Mouse (Mus musculus) neural tube, embryonic 13.5 days (tissue): ENCODE data around the gene Ipo5. TPM values are rescaled to one million over a fixed set of nuclear protein-coding genes. Genes with fewer than 3 reads are reported as not detected.

ENCODE experiments used
- ATAC-seq: fragments of 200-750 bp; cut with Nextera tagmentation; 2 replicates; pipeline ENCODE4 v1.8.0; 2017; ENCODE audit warnings: low read depth, mild to moderate bottlenecking, moderate TSS enrichment, moderate library complexity
- H3K27ac ChIP-seq: fragments of 300-500 bp; sonication (generic); replicated peaks from 2 replicates; pipeline ENCODE4 v1.5.1; 2015; ENCODE audit warnings: moderate library complexity, mild to moderate bottlenecking, inconsistent platforms
- H3K27me3 ChIP-seq: fragments of 300-500 bp; sonication (generic); 2 replicates; pipeline ENCODE4 v1.6.1; 2015; ENCODE audit warnings: mild to moderate bottlenecking, inconsistent platforms
- H3K36me3 ChIP-seq: fragments of 300-500 bp; sonication (generic); 2 replicates; pipeline ENCODE4 v1.6.1; 2015; ENCODE audit warnings: mild to moderate bottlenecking, inconsistent platforms
- H3K4me1 ChIP-seq: fragments of 300-500 bp; sonication (generic); replicated peaks from 2 replicates; pipeline ENCODE4 v1.6.1; 2015; ENCODE audit warnings: inconsistent platforms
- H3K4me2 ChIP-seq: fragments of 300-500 bp; sonication (generic); 2 replicates; pipeline ENCODE4 v1.6.1; 2015; ENCODE audit warnings: inconsistent platforms, mild to moderate bottlenecking, moderate library complexity
- H3K4me3 ChIP-seq: fragments of 300-500 bp; sonication (generic); 2 replicates; pipeline ENCODE4 v1.5.1; 2015; ENCODE audit warnings: mild to moderate bottlenecking, inconsistent platforms
- H3K9ac ChIP-seq: fragments of 300-500 bp; sonication (generic); 2 replicates; pipeline ENCODE4 v1.6.1; 2015; ENCODE audit warnings: moderate library complexity, mild to moderate bottlenecking, inconsistent platforms
- H3K9me3 ChIP-seq: fragments of 300-500 bp; sonication (generic); 2 replicates; pipeline ENCODE4 v1.6.1; 2016; ENCODE audit warnings: inconsistent platforms
- WGBS: fragments of 180-500 bp; shearing (Covaris S2); methylation state at CpG from one replicate; pipeline ENCODE4 v1.1.7; 2015; 5-methylcytosine and 5-hydroxymethylcytosine counted together
- polyA plus RNA-seq: library from polyadenylated mRNA; unstranded; fragments of >200 nt; fragmentation: Nextera tagmentation; extraction: Ambion mirVana; gene quantifications from 2 replicates; pipeline ENCODE4 v1.2.1, GENCODE M21; 2015

Gene Ipo5
- polyA plus RNA-seq, 1 experiment from 2014 or later = 56.5 TPM

- peaks cover 91% of the 10 kb centered on the region for H3K36me3 ChIP-seq
- H3K9me3 ChIP-seq = no peaks in the 10 kb centered on the region
- no peak for ATAC-seq
- no peak overlapping the region for H3K27ac ChIP-seq
- 95% methylated on average over 14 of the region's 14 CpGs for WGBS
- H3K4me3 ChIP-seq = no peak overlapping the region
- no peak overlapping the region for H3K9ac ChIP-seq
- no peak overlapping the region for H3K4me2 ChIP-seq
- no peaks in the 10 kb centered on the region for H3K4me1 ChIP-seq
- no peaks in the 10 kb centered on the region for H3K27me3 ChIP-seq
Observed at GRCm38 (mm10) chr14:120925731-120926585, 14.9 kb downstream of the Ipo5 start.

- 88% methylated on average over 4 of the region's 4 CpGs for WGBS
- H3K9ac ChIP-seq = no peak overlapping the region
- no peaks in the 10 kb centered on the region for H3K9me3 ChIP-seq
- no peaks in the 10 kb centered on the region for H3K4me1 ChIP-seq
- no peak for ATAC-seq
- no peaks in the 10 kb centered on the region for H3K27me3 ChIP-seq
- peaks cover 82% of the 10 kb centered on the region for H3K36me3 ChIP-seq
- no peak overlapping the region for H3K4me3 ChIP-seq
- no peak overlapping the region for H3K27ac ChIP-seq
- no peak overlapping the region for H3K4me2 ChIP-seq
Observed at GRCm38 (mm10) chr14:120931236-120931635, 20.2 kb downstream of the Ipo5 start.

- no peaks in the 10 kb centered on the region for H3K9me3 ChIP-seq
- H3K27me3 ChIP-seq = no peaks in the 10 kb centered on the region
- no peak overlapping the region for H3K27ac ChIP-seq
- no peak for ATAC-seq
- H3K4me3 ChIP-seq = no peak overlapping the region
- no peaks in the 10 kb centered on the region for H3K4me1 ChIP-seq
- H3K9ac ChIP-seq = no peak overlapping the region
- WGBS = 96% methylated on average over 8 of the region's 8 CpGs
- H3K36me3 ChIP-seq = peaks cover 82% of the 10 kb centered on the region
- no peak overlapping the region for H3K4me2 ChIP-seq
Observed at GRCm38 (mm10) chr14:120933624-120934023, 22.6 kb downstream of the Ipo5 start.

GRCm38 (mm10) chr14:120937102-120937501 lies 26.1 kb downstream of the Ipo5 start:
- WGBS = 86% methylated on average over 1 of the region's 1 CpGs
- H3K4me1 ChIP-seq = no peaks in the 10 kb centered on the region
- no peak overlapping the region for H3K27ac ChIP-seq

GRCm38 (mm10) chr14:120942803-120943202 lies 31.8 kb downstream of the Ipo5 start:
- Histone ChIP-seq H3K27me3 (no peaks in the 10 kb centered on the region), H3K4me2 (no peak overlapping the region), H3K4me3 (no peak overlapping the region), H3K27ac (no peak overlapping the region), H3K4me1 (no peaks in the 10 kb centered on the region), H3K9me3 (no peaks in the 10 kb centered on the region), H3K36me3 (peaks cover 93% of the 10 kb centered on the region), H3K9ac (no peak overlapping the region)
- no peak for ATAC-seq
- 89% methylated on average over 9 of the region's 9 CpGs for WGBS

More at GRCm38 (mm10) chr14:120937102-120937501, 26.1 kb downstream of the Ipo5 start:
- Histone ChIP-seq H3K27me3 (no peaks in the 10 kb centered on the region), H3K36me3 (peaks cover 92% of the 10 kb centered on the region), H3K9me3 (no peaks in the 10 kb centered on the region), H3K4me3 (no peak overlapping the region), H3K4me2 (no peak overlapping the region), H3K9ac (no peak overlapping the region)
- no peak for ATAC-seq

GRCm38 (mm10) chr14:120945146-120945545 lies 34.1 kb downstream of the Ipo5 start:
- Histone ChIP-seq H3K9ac (no peak overlapping the region), H3K4me3 (no peak overlapping the region), H3K36me3 (peaks cover 92% of the 10 kb centered on the region), H3K27me3 (no peaks in the 10 kb centered on the region), H3K9me3 (peaks cover 7% of the 10 kb centered on the region; the same call in 1 of the 2 replicates), H3K4me2 (no peak overlapping the region), H3K27ac (no peak overlapping the region), H3K4me1 (no peaks in the 10 kb centered on the region)
- ATAC-seq = no peak
- WGBS = 79% methylated on average over 7 of the region's 7 CpGs

- 52% methylated on average over 8 of the region's 8 CpGs for whole genome bisulfite sequencing
- H3K4me2 ChIP-seq = no peak overlapping the region
- no peaks in the 10 kb centered on the region for H3K4me1 ChIP-seq
- no peak overlapping the region for H3K9ac ChIP-seq
- H3K36me3 ChIP-seq = peaks cover 73% of the 10 kb centered on the region
- no peak overlapping the region for H3K4me3 ChIP-seq
- H3K27me3 ChIP-seq = no peaks in the 10 kb centered on the region
- peaks cover 7% of the 10 kb centered on the region; the same call in 1 of the 2 replicates for H3K9me3 ChIP-seq
- H3K27ac ChIP-seq = no peak overlapping the region
- ATAC-seq = no peak
Observed at GRCm38 (mm10) chr14:120947104-120947503, 36.1 kb downstream of the Ipo5 start.

GRCm38 (mm10) chr14:120949002-120949401 lies 38.0 kb downstream of the Ipo5 start:
- Histone ChIP-seq H3K9ac (no peak overlapping the region), H3K36me3 (peaks cover 54% of the 10 kb centered on the region), H3K4me3 (no peak overlapping the region), H3K9me3 (peaks cover 7% of the 10 kb centered on the region; the same call in 1 of the 2 replicates), H3K27ac (no peak overlapping the region), H3K27me3 (no peaks in the 10 kb centered on the region), H3K4me1 (no peaks in the 10 kb centered on the region), H3K4me2 (no peak overlapping the region)
- no peak for ATAC-seq
- 93% methylated on average over 5 of the region's 5 CpGs for WGBS

GRCm38 (mm10) chr14:120950068-120950467 lies 39.0 kb downstream of the Ipo5 start:
- 92% methylated on average over 2 of the region's 2 CpGs for WGBS
- no peak for ATAC-seq

GRCm38 (mm10) chr14:120952434-120952833 lies 41.4 kb downstream of the Ipo5 start:
- H3K4me1 ChIP-seq = no peaks in the 10 kb centered on the region
- peaks cover 7% of the 10 kb centered on the region; the same call in 1 of the 2 replicates for H3K9me3 ChIP-seq
- H3K27me3 ChIP-seq = no peaks in the 10 kb centered on the region
- no peak overlapping the region for H3K4me3 ChIP-seq
- no peak overlapping the region for H3K27ac ChIP-seq
- no peak overlapping the region for H3K4me2 ChIP-seq
- peaks cover 23% of the 10 kb centered on the region for H3K36me3 ChIP-seq
- no peak for ATAC-seq
- 48% methylated on average over 2 of the region's 2 CpGs for WGBS
- no peak overlapping the region for H3K9ac ChIP-seq

More at GRCm38 (mm10) chr14:120950068-120950467, 39.0 kb downstream of the Ipo5 start:
- no peaks in the 10 kb centered on the region for H3K27me3 ChIP-seq
- H3K27ac ChIP-seq = no peak overlapping the region
- no peak overlapping the region for H3K4me3 ChIP-seq
- peaks cover 43% of the 10 kb centered on the region for H3K36me3 ChIP-seq
- no peak overlapping the region for H3K9ac ChIP-seq
- no peaks in the 10 kb centered on the region for H3K4me1 ChIP-seq
- H3K9me3 ChIP-seq = peaks cover 7% of the 10 kb centered on the region; the same call in 1 of the 2 replicates
- H3K4me2 ChIP-seq = no peak overlapping the region

- no peak for ATAC-seq
- Histone ChIP-seq H3K9me3 (no peaks in the 10 kb centered on the region), H3K4me2 (no peak overlapping the region), H3K27me3 (no peaks in the 10 kb centered on the region), H3K4me1 (peaks cover 9% of the 10 kb centered on the region; the same call in 1 of the 2 replicates), H3K9ac (no peak overlapping the region), H3K36me3 (no peaks in the 10 kb centered on the region), H3K27ac (no peak overlapping the region), H3K4me3 (no peak overlapping the region)
- 56% methylated on average over 8 of the region's 8 CpGs for WGBS
Observed at GRCm38 (mm10) chr14:120960551-120960950, 49.5 kb downstream of the Ipo5 start.

- ATAC-seq = no peak
- Histone ChIP-seq H3K27ac (no peak overlapping the region), H3K4me1 (peaks cover 9% of the 10 kb centered on the region; the same call in 1 of the 2 replicates), H3K4me3 (no peak overlapping the region), H3K9me3 (no peaks in the 10 kb centered on the region), H3K27me3 (no peaks in the 10 kb centered on the region), H3K4me2 (no peak overlapping the region), H3K36me3 (no peaks in the 10 kb centered on the region), H3K9ac (no peak overlapping the region)
- WGBS = 46% methylated on average over 5 of the region's 5 CpGs
Observed at GRCm38 (mm10) chr14:120960991-120961390, 50.0 kb downstream of the Ipo5 start.
